Mouse (Mus musculus): ENCODE measurements around the gene Pqbp1.

GRCm38 (mm10) chrX:7937667-7938066, 38.6 kb upstream of the Pqbp1 start:
- TF ChIP-seq HCFC1 (IDR thresholded peaks at IDR 0.05; ENCODE audit: borderline replicate concordance, insufficient read depth, low read length): no peak
- TF ChIP-seq ZNF384 (IDR thresholded peaks at IDR 0.05; ENCODE audit: low read depth, low read length): no peak
- TF ChIP-seq MAFK (IDR thresholded peaks at IDR 0.05; ENCODE audit: insufficient read depth, low read depth, low read length): no peak
- no peak for TF ChIP-seq ZC3H11A (IDR thresholded peaks at IDR 0.05; ENCODE audit: borderline replicate concordance, low read depth, low read length)
- no peak for TF ChIP-seq CHD2 (IDR thresholded peaks at IDR 0.05; ENCODE audit: low read depth, low read length)
